Mouse (Mus musculus) heart, embryonic 14.5 days (tissue): ENCODE data around the gene Uggt2. TPM values are rescaled to one million over a fixed set of nuclear protein-coding genes. Genes with fewer than 3 reads are reported as not detected.
"Not testable (repeated sequence)": the region's sequence is repeated elsewhere in the genome, so short reads cannot be mapped to it uniquely, and the experiment has no call there.

ENCODE experiments used
- ATAC-seq: fragments of 200-750 bp; cut with Nextera tagmentation; 2 replicates; pipeline ENCODE4 v1.8.0; 2017; ENCODE audit warnings: low read depth, moderate TSS enrichment; ENCODE audit not compliant: insufficient number of reproducible peaks, insufficient read depth, low FRiP score
- H3K27ac ChIP-seq, 2 experiments: fragments of 200-500 bp in 1 of 2; fragments of 300-500 bp in 1 of 2; sonication (generic) in 1 of 2; replicated peaks in 1 of 2; 2 replicates each; pipeline ENCODE4 v1.5.1; 2012 to 2014; ENCODE audit warnings: low read depth in 2 of 2, low read length in 2 of 2, control low read depth in 1 of 2, mild to moderate bottlenecking in 1 of 2, mixed read lengths in 1 of 2; ENCODE audit not compliant: control insufficient read depth in 1 of 2, insufficient read depth in 1 of 2
- H3K27me3 ChIP-seq: fragments of 300-500 bp; sonication (generic); 2 replicates; pipeline ENCODE4 v1.6.1; 2014; ENCODE audit warnings: mild to moderate bottlenecking, low read length, control low read depth; ENCODE audit not compliant: control insufficient read depth, insufficient read depth
- H3K36me3 ChIP-seq: fragments of 300-500 bp; sonication (generic); 2 replicates; pipeline ENCODE4 v1.6.1; 2014; ENCODE audit warnings: mild to moderate bottlenecking, control low read depth, low read length, mixed read lengths; ENCODE audit not compliant: control insufficient read depth, insufficient read depth
- H3K4me1 ChIP-seq, 2 experiments: fragments of 200-500 bp in 1 of 2; fragments of 300-500 bp in 1 of 2; sonication (generic) in 1 of 2; 2 replicates each; pipeline ENCODE4 v1.6.1; 2012 to 2014; ENCODE audit warnings: low read length in 2 of 2, control low read depth in 1 of 2, mixed read lengths in 1 of 2; ENCODE audit not compliant: control insufficient read depth in 2 of 2, insufficient read depth in 2 of 2
- H3K4me2 ChIP-seq: fragments of 300-500 bp; sonication (generic); 2 replicates; pipeline ENCODE4 v1.6.1; 2014; ENCODE audit warnings: mild to moderate bottlenecking, low read length
- H3K4me3 ChIP-seq, 2 experiments: fragments of 200-500 bp in 1 of 2; fragments of 300-500 bp in 1 of 2; sonication (generic) in 1 of 2; 2 replicates each; pipeline ENCODE4 v1.5.1; 2012 to 2014; ENCODE audit warnings: low read length in 2 of 2, mild to moderate bottlenecking in 2 of 2, control low read depth in 1 of 2, low read depth in 1 of 2, moderate library complexity in 1 of 2; ENCODE audit not compliant: control insufficient read depth in 1 of 2, insufficient read depth in 1 of 2
- H3K9ac ChIP-seq: fragments of 300-500 bp; sonication (generic); 2 replicates; pipeline ENCODE4 v1.6.1; 2014; ENCODE audit warnings: mild to moderate bottlenecking, low read length
- H3K9me3 ChIP-seq: fragments of 300-500 bp; sonication (generic); 2 replicates; pipeline ENCODE4 v1.6.1; 2016; ENCODE audit warnings: low read length, control low read depth; ENCODE audit not compliant: control insufficient read depth
- WGBS: fragments of 180-500 bp; shearing (Covaris S2); extraction: QIAGEN DNeasy Blood & Tissue Kit; methylation state at CpG from one replicate; pipeline ENCODE4 v1.1.7; 2014; 5-methylcytosine and 5-hydroxymethylcytosine counted together
- polyA plus RNA-seq: library from polyadenylated mRNA; unstranded; fragments of >200 nt; fragmentation: Nextera tagmentation; extraction: Ambion mirVana; gene quantifications from 2 replicates; pipeline ENCODE4 v1.2.1, GENCODE M21; 2014

Uggt2 gene
- polyA plus RNA-seq, 1 experiment from 2014 or later: 10.4 TPM

GRCm38 (mm10) chr14:118986653-118987522 lies 112.3 kb downstream of the Uggt2 start:
- H3K9me3 ChIP-seq: no peaks in the 10 kb centered on the region
- no peak overlapping the region for H3K9ac ChIP-seq
- peaks cover 2 to 4% of the 10 kb centered on the region in 2 experiments; a peak in 2 of 4 replicates for H3K4me1 ChIP-seq
- no peak overlapping the region for H3K4me3 ChIP-seq
- no peak for ATAC-seq
- H3K4me2 ChIP-seq: no peak overlapping the region
- peaks cover 26% of the 10 kb centered on the region for H3K36me3 ChIP-seq
- no peak overlapping the region for H3K27ac ChIP-seq
- H3K27me3 ChIP-seq: no peaks in the 10 kb centered on the region
- 42% methylated on average over 16 of the region's 16 CpGs for WGBS

DNA sequence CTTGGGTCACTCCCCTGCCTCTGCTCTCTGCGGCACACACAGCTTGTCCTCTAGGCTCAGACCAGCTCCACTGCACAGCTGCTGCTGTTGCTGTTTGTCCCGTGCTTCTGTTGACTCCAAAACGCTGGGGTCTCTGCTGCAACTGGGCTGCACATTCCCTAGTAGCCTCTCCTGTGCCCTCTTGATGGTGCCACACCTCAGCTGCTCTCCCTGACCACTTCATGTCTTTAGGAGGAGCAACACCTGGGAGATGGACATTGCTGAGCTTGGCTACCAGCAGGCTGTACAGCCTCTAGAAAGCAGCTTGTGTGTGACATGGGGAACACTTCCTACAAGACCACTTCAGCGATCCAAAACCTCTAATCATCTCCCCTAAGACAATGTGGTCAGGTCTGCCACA lies 115.1 kb downstream of the Uggt2 start:
- Histone ChIP-seq H3K27me3 (no peaks in the 10 kb centered on the region), H3K9ac (no peak overlapping the region), H3K4me1 (peaks cover 2 to 4% of the 10 kb centered on the region in 2 experiments; a peak in 2 of 4 replicates), H3K9me3 (no peaks in the 10 kb centered on the region), H3K27ac (no peak overlapping the region), H3K36me3 (peaks cover 47% of the 10 kb centered on the region), H3K4me2 (no peak overlapping the region), H3K4me3 (no peak overlapping the region)
- 85% methylated on average over 4 of the region's 4 CpGs for WGBS
- no peak for ATAC-seq

GRCm38 (mm10) chr14:118983396-118983795 lies 115.8 kb downstream of the Uggt2 start:
- Histone ChIP-seq H3K36me3 (peaks cover 55% of the 10 kb centered on the region), H3K9me3 (no peaks in the 10 kb centered on the region), H3K4me1 (peaks cover 0 to 3% of the 10 kb centered on the region in 2 experiments; a peak in 1 of 4 replicates), H3K9ac (no peak overlapping the region), H3K4me2 (no peak overlapping the region), H3K27ac (peak overlapping the region in 1 of 2 experiments; percentile 38; a peak in 2 of 4 replicates), H3K27me3 (no peaks in the 10 kb centered on the region), H3K4me3 (no peak overlapping the region)
- no peak for ATAC-seq

DNA sequence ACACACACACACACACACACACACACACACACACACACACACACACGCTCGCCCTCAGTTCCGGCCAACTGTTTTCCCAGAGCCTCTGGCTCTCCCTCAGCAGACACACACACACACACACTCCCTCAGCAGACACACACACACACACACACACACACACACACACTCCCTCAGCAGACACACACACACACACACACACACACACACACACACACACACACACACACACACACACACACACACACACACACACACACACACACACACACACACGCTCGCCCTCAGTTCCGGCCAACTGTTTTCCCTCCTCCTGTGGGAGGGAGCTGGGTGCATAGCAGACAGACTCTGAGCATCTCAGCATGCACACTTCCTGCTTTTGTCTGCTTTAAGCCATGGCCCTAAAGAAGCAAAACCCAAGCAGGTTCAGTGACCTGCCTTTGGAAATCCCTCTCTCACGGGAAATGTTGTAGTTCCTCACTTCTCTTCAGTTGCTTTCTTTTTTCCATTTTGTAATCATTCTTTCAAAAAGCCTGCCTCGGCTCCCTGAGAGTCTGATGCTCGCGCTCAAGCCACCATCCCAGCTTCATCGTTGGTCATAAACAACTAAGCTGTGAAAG lies 116.7 kb downstream of the Uggt2 start:
- H3K4me3 ChIP-seq, H3K27me3 ChIP-seq, H3K9me3 ChIP-seq, H3K9ac ChIP-seq, H3K4me2 ChIP-seq, H3K4me1 ChIP-seq: not testable (repeated sequence)
- 0 out of 2 replicates have a peak, but pooled peaks have one; percentile 70 for ATAC-seq
- H3K27ac ChIP-seq: peak overlapping the region; percentile 38 to 73
- peaks cover 63% of the 10 kb centered on the region for H3K36me3 ChIP-seq
- 65% methylated on average over 11 of the region's 11 CpGs for WGBS

GRCm38 (mm10) chr14:118981711-118982428 lies 117.4 kb downstream of the Uggt2 start:
- H3K9me3 ChIP-seq, H3K4me2 ChIP-seq, H3K9ac ChIP-seq, ATAC-seq, H3K27me3 ChIP-seq, H3K4me3 ChIP-seq, H3K27ac ChIP-seq, H3K4me1 ChIP-seq: not testable (repeated sequence)
- H3K36me3 ChIP-seq: peaks cover 70% of the 10 kb centered on the region
- 67% methylated on average over 5 of the region's 6 CpGs for WGBS

GRCm38 (mm10) chr14:118980890-118981289 lies 118.3 kb downstream of the Uggt2 start:
- Histone ChIP-seq H3K36me3 (peaks cover 79% of the 10 kb centered on the region), H3K4me2 (no peak overlapping the region), H3K9me3 (no peaks in the 10 kb centered on the region), H3K27ac (no peak overlapping the region), H3K27me3 (no peaks in the 10 kb centered on the region), H3K9ac (no peak overlapping the region), H3K4me3 (no peak overlapping the region), H3K4me1 (no peaks in the 10 kb centered on the region)
- 76% methylated on average over 8 of the region's 8 CpGs for WGBS
- ATAC-seq: no peak

GRCm38 (mm10) chr14:118980358-118980757 lies 118.9 kb downstream of the Uggt2 start:
- H3K36me3 ChIP-seq: peaks cover 79% of the 10 kb centered on the region
- H3K9ac ChIP-seq: no peak overlapping the region
- H3K27me3 ChIP-seq: no peaks in the 10 kb centered on the region
- H3K4me1 ChIP-seq: no peaks in the 10 kb centered on the region
- 76% methylated on average over 5 of the region's 5 CpGs for WGBS
- no peaks in the 10 kb centered on the region for H3K9me3 ChIP-seq
- H3K4me3 ChIP-seq: no peak overlapping the region
- ATAC-seq: no peak
- H3K27ac ChIP-seq: no peak overlapping the region
- H3K4me2 ChIP-seq: no peak overlapping the region
